Mouse (Mus musculus): ENCODE results near the gene Vrk3. TPM values are rescaled to one million over a fixed set of nuclear protein-coding genes. Genes with fewer than 3 reads are reported as not detected.
"Not testable (repeated sequence)": the region's sequence is repeated elsewhere in the genome, so short reads cannot be mapped to it uniquely, and the experiment has no call there.

The Vrk3 gene
- polyA plus RNA-seq (2014; fragmentation: Nextera tagmentation; extraction: Ambion mirVana) = 41.7 and 42.2 TPM in 2 replicates

- no peaks in the 10 kb centered on the region for H3K9me3 ChIP-seq (ENCODE audit: control insufficient read depth, low read length)
- peak; percentile 96 for DNase-seq (ENCODE audit: low spot score)
- H3K27me3 ChIP-seq (ENCODE audit: control insufficient read depth, insufficient read depth, low read length) = no peaks in the 10 kb centered on the region
- ATAC-seq (replicated peaks; ENCODE audit: low FRiP score) = peak; percentile 95
- H3K27ac ChIP-seq (ENCODE audit: low read depth, low read length) = peak within 1 kb of the TSS; percentile 62; the same call in 1 of the 2 replicates
- H3K9ac ChIP-seq (ENCODE audit: low read length) = peak within 1 kb of the TSS; percentile 67
- H3K4me3 ChIP-seq (ENCODE audit: low read depth, low read length) = peak within 1 kb of the TSS; percentile 72
- H3K4me2 ChIP-seq (ENCODE audit: low read depth, low read length, severe bottlenecking) = peak within 1 kb of the TSS; percentile 78
- WGBS = under 1% methylated on average over 44 of the region's 44 CpGs
- H3K36me3 ChIP-seq (ENCODE audit: control insufficient read depth, insufficient read depth, low read length) = no peaks in the 10 kb centered on the region
- peaks cover 11% of the 10 kb centered on the region; the same call in 1 of the 2 replicates for H3K4me1 ChIP-seq (replicated peaks; ENCODE audit: control insufficient read depth, insufficient read depth, low read length)
Observed at GRCm38 (mm10) chr7:44748101-44749044, at the start of gene Vrk3. Vrk3 (plus strand) TSS chr7:44748413.

GRCm38 (mm10) chr7:44701921-44702320 lies 46.3 kb upstream of the Vrk3 start:
- Histone ChIP-seq H3K27me3 (ENCODE audit: control insufficient read depth, insufficient read depth, low read length) (no peaks in the 10 kb centered on the region), H3K9ac (ENCODE audit: low read length) (no peak overlapping the region), H3K4me2 (ENCODE audit: low read depth, low read length, severe bottlenecking) (no peak overlapping the region), H3K36me3 (ENCODE audit: control insufficient read depth, insufficient read depth, low read length) (no peaks in the 10 kb centered on the region), H3K27ac (ENCODE audit: low read depth, low read length) (no peak overlapping the region), H3K9me3 (ENCODE audit: control insufficient read depth, low read length) (no peaks in the 10 kb centered on the region), H3K4me3 (ENCODE audit: low read depth, low read length) (no peak overlapping the region), H3K4me1 (replicated peaks; ENCODE audit: control insufficient read depth, insufficient read depth, low read length) (peaks cover 2% of the 10 kb centered on the region; the same call in 1 of the 2 replicates)
- ATAC-seq (replicated peaks; ENCODE audit: low FRiP score) = peak; percentile 56
- DNase-seq (ENCODE audit: low spot score) = peak; percentile 60
- 3% methylated on average over 6 of the region's 6 CpGs for WGBS

GRCm38 (mm10) chr7:44702985-44703384 lies 45.2 kb upstream of the Vrk3 start:
- Histone ChIP-seq H3K9ac (ENCODE audit: low read length) (no peak overlapping the region), H3K4me3 (ENCODE audit: low read depth, low read length) (no peak overlapping the region), H3K9me3 (ENCODE audit: control insufficient read depth, low read length) (no peaks in the 10 kb centered on the region), H3K4me2 (ENCODE audit: low read depth, low read length, severe bottlenecking) (no peak overlapping the region), H3K36me3 (ENCODE audit: control insufficient read depth, insufficient read depth, low read length) (no peaks in the 10 kb centered on the region), H3K27me3 (ENCODE audit: control insufficient read depth, insufficient read depth, low read length) (no peaks in the 10 kb centered on the region), H3K27ac (ENCODE audit: low read depth, low read length) (no peak overlapping the region), H3K4me1 (replicated peaks; ENCODE audit: control insufficient read depth, insufficient read depth, low read length) (peaks cover 2% of the 10 kb centered on the region; the same call in 1 of the 2 replicates)
- WGBS = 80% methylated on average over 8 of the region's 8 CpGs
- no peak for DNase-seq (ENCODE audit: low spot score)
- ATAC-seq (replicated peaks; ENCODE audit: low FRiP score) = no peak

- Histone ChIP-seq H3K36me3 (ENCODE audit: control insufficient read depth, insufficient read depth, low read length) (no peaks in the 10 kb centered on the region), H3K4me1 (replicated peaks; ENCODE audit: control insufficient read depth, insufficient read depth, low read length) (peaks cover 2% of the 10 kb centered on the region; the same call in 1 of the 2 replicates), H3K4me3 (ENCODE audit: low read depth, low read length) (no peak overlapping the region), H3K27ac (ENCODE audit: low read depth, low read length) (no peak overlapping the region), H3K9ac (ENCODE audit: low read length) (no peak overlapping the region), H3K9me3 (ENCODE audit: control insufficient read depth, low read length) (no peaks in the 10 kb centered on the region), H3K27me3 (ENCODE audit: control insufficient read depth, insufficient read depth, low read length) (no peaks in the 10 kb centered on the region), H3K4me2 (ENCODE audit: low read depth, low read length, severe bottlenecking) (no peak overlapping the region)
- WGBS = 56% methylated on average over 3 of the region's 3 CpGs
- ATAC-seq (replicated peaks; ENCODE audit: low FRiP score) = no peak
- peak; percentile 67 for DNase-seq (ENCODE audit: low spot score)
Observed at GRCm38 (mm10) chr7:44704363-44704762, 43.9 kb upstream of the Vrk3 start.

- Histone ChIP-seq H3K4me1 (replicated peaks; ENCODE audit: control insufficient read depth, insufficient read depth, low read length) (peaks cover 2% of the 10 kb centered on the region; the same call in 1 of the 2 replicates), H3K9ac (ENCODE audit: low read length) (no peak overlapping the region), H3K4me2 (ENCODE audit: low read depth, low read length, severe bottlenecking) (no peak overlapping the region), H3K27me3 (ENCODE audit: control insufficient read depth, insufficient read depth, low read length) (no peaks in the 10 kb centered on the region), H3K36me3 (ENCODE audit: control insufficient read depth, insufficient read depth, low read length) (no peaks in the 10 kb centered on the region), H3K9me3 (ENCODE audit: control insufficient read depth, low read length) (no peaks in the 10 kb centered on the region), H3K27ac (ENCODE audit: low read depth, low read length) (no peak overlapping the region), H3K4me3 (ENCODE audit: low read depth, low read length) (no peak overlapping the region)
- 94% methylated on average over 4 of the region's 4 CpGs for WGBS
- no peak for ATAC-seq (replicated peaks; ENCODE audit: low FRiP score)
- DNase-seq (ENCODE audit: low spot score) = no peak
Observed at GRCm38 (mm10) chr7:44705086-44705485, 43.1 kb upstream of the Vrk3 start.

- Histone ChIP-seq H3K4me3 (ENCODE audit: low read depth, low read length) (no peak overlapping the region), H3K9ac (ENCODE audit: low read length) (no peak overlapping the region), H3K27me3 (ENCODE audit: control insufficient read depth, insufficient read depth, low read length) (no peaks in the 10 kb centered on the region), H3K36me3 (ENCODE audit: control insufficient read depth, insufficient read depth, low read length) (no peaks in the 10 kb centered on the region), H3K9me3 (ENCODE audit: control insufficient read depth, low read length) (no peaks in the 10 kb centered on the region), H3K4me2 (ENCODE audit: low read depth, low read length, severe bottlenecking) (no peak overlapping the region), H3K4me1 (replicated peaks; ENCODE audit: control insufficient read depth, insufficient read depth, low read length) (peaks cover 2% of the 10 kb centered on the region; the same call in 1 of the 2 replicates), H3K27ac (ENCODE audit: low read depth, low read length) (no peak overlapping the region)
- ATAC-seq (replicated peaks; ENCODE audit: low FRiP score) (no peak), DNase-seq (ENCODE audit: low spot score) (no peak)
Observed at GRCm38 (mm10) chr7:44706322-44706721, 41.9 kb upstream of the Vrk3 start.

GRCm38 (mm10) chr7:44707169-44707675 lies 41.0 kb upstream of the Vrk3 start:
- Histone ChIP-seq H3K27me3 (ENCODE audit: control insufficient read depth, insufficient read depth, low read length) (no peaks in the 10 kb centered on the region), H3K4me1 (replicated peaks; ENCODE audit: control insufficient read depth, insufficient read depth, low read length) (0 out of 2 replicates have a peak, but pooled peaks cover 1% of the 10 kb centered on the region), H3K9ac (ENCODE audit: low read length) (no peak overlapping the region), H3K9me3 (ENCODE audit: control insufficient read depth, low read length) (no peaks in the 10 kb centered on the region), H3K36me3 (ENCODE audit: control insufficient read depth, insufficient read depth, low read length) (no peaks in the 10 kb centered on the region), H3K27ac (ENCODE audit: low read depth, low read length) (no peak overlapping the region), H3K4me3 (ENCODE audit: low read depth, low read length) (no peak overlapping the region), H3K4me2 (ENCODE audit: low read depth, low read length, severe bottlenecking) (no peak overlapping the region)
- WGBS = 88% methylated on average over 5 of the region's 5 CpGs
- no peak for DNase-seq (ENCODE audit: low spot score)
- ATAC-seq (replicated peaks; ENCODE audit: low FRiP score) = no peak

- not testable (repeated sequence) for H3K4me3 ChIP-seq (ENCODE audit: low read depth, low read length); H3K36me3 ChIP-seq (ENCODE audit: control insufficient read depth, insufficient read depth, low read length); ATAC-seq (replicated peaks; ENCODE audit: low FRiP score); H3K27ac ChIP-seq (ENCODE audit: low read depth, low read length); H3K9ac ChIP-seq (ENCODE audit: low read length); H3K9me3 ChIP-seq (ENCODE audit: control insufficient read depth, low read length); H3K4me2 ChIP-seq (ENCODE audit: low read depth, low read length, severe bottlenecking); H3K27me3 ChIP-seq (ENCODE audit: control insufficient read depth, insufficient read depth, low read length); H3K4me1 ChIP-seq (replicated peaks; ENCODE audit: control insufficient read depth, insufficient read depth, low read length); DNase-seq (ENCODE audit: low spot score)
- WGBS = 93% methylated on average over 5 of the region's 6 CpGs
Observed at GRCm38 (mm10) chr7:44708093-44708492, 40.1 kb upstream of the Vrk3 start.
